Mouse (Mus musculus): ENCODE measurements around the gene Rapgef1. TPM values are rescaled to one million over a fixed set of nuclear protein-coding genes. Genes with fewer than 3 reads are reported as not detected.

Gene Rapgef1
- polyA plus RNA-seq, 1 experiment from 2014 or later, result 26.3 TPM

DNA sequence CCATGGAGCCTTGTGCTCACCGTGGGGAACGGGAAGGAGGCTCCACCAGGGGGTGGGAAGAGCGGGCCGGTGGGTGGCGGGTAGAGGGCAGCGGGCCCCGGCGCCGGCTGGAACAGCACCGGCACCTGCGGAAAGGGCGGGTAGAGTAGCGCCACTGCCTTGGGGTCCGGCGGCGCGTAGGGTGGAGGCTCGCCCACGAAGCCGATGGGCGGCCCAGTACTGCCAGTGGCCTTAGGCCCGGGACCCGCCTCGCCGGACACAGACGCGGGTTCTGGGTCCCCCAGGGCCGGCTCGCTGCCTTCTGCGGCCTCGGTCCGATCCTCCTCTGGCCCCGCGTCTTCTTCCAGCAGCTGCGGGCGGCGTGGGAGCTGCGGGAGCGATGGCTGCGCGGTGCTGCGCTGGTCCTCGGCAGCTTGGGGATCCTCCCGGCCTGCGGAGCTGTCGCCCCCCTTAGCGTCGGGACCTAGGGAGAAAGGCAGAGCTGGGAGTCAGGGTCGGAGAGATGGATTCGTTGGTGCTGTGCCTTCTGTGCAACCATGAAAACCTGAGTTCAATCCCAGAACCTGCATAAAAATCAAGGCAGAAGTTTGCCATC is 127.8 kb downstream of the Rapgef1 start:
- 2% methylated on average over 50 of the region's 50 CpGs for WGBS
- no peak for ATAC-seq (ENCODE audit: low FRiP score, low read depth)
- H3K36me3 ChIP-seq, result no peaks in the 10 kb centered on the region
- H3K4me2 ChIP-seq (replicated peaks), result peak overlapping the region; percentile 79
- H3K9ac ChIP-seq, result peak overlapping the region; percentile 51
- H3K9me3 ChIP-seq, result no peaks in the 10 kb centered on the region
- peak overlapping the region; percentile 36 for H3K4me3 ChIP-seq
- no peak overlapping the region for H3K27ac ChIP-seq
- H3K4me1 ChIP-seq, result peaks cover 21% of the 10 kb centered on the region
- H3K27me3 ChIP-seq (replicated peaks), result peaks cover 62% of the 10 kb centered on the region

DNA sequence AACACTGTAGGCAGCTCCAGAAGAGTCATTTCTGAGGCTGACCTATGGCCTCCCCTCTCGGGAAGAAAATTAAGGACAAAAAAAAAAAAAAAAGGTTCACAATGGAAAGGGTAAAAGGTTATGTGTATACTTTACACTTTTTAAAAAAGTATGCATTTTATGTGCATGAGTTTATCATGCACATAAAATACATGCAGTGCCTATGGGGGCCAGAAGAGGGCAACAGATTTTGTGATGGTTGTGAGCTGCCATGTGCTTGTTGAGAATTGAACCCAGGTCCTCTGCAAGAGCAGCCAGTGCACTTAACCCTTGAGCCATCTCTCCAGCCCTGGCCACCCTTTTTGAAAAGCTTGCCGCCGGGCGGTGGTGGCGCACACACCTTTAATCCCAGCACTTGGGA is 128.3 kb downstream of the Rapgef1 start:
- Histone ChIP-seq H3K27me3 (replicated peaks) (peaks cover 67% of the 10 kb centered on the region), H3K27ac (no peak overlapping the region), H3K4me3 (no peak overlapping the region), H3K9ac (no peak overlapping the region), H3K4me1 (peaks cover 21% of the 10 kb centered on the region), H3K36me3 (no peaks in the 10 kb centered on the region), H3K9me3 (no peaks in the 10 kb centered on the region), H3K4me2 (replicated peaks) (no peak overlapping the region)
- ATAC-seq (ENCODE audit: low FRiP score, low read depth), result no peak
- 64% methylated on average over 5 of the region's 5 CpGs for WGBS

- 85% methylated on average over 4 of the region's 4 CpGs for WGBS
- Histone ChIP-seq H3K36me3 (no peaks in the 10 kb centered on the region), H3K4me1 (peaks cover 21% of the 10 kb centered on the region), H3K4me2 (replicated peaks) (no peak overlapping the region), H3K27ac (no peak overlapping the region), H3K9ac (no peak overlapping the region), H3K27me3 (replicated peaks) (peaks cover 72% of the 10 kb centered on the region), H3K9me3 (no peaks in the 10 kb centered on the region), H3K4me3 (no peak overlapping the region)
- ATAC-seq (ENCODE audit: low FRiP score, low read depth), result no peak
Observed at GRCm38 (mm10) chr2:29748499-29748898, 129.0 kb downstream of the Rapgef1 start.

DNA sequence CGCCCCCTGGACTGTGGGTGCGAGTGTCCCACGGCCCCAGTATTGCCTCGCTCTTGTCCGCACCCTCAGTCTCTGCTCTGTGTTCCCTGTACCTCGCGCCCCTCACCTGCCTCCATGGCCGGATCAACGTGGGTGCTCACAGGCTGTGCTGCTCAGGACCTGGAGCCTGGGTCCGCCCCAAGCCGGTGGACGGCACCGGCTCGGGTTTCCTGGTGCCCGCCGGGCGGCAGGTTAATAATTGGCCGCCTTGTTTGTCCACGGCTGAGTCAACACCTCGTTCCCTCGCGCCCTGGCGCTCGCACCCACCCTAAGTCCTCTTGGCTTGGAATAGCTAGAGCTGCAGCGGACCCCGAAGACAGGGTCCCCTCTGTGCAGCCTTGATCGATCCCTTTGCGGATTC is 132.0 kb downstream of the Rapgef1 start, which contains the start of gene Gm13420:
Gm13420 (minus strand) TSS at position 189 of the 400 bp plus-strand sequence.
- H3K27me3 ChIP-seq (replicated peaks), result peaks cover 57% of the 10 kb centered on the region
- no peak within 1 kb of the TSS for H3K4me3 ChIP-seq

GRCm38 (mm10) chr2:29752397-29752796 is 132.9 kb downstream of the Rapgef1 start:
- 88% methylated on average over 5 of the region's 5 CpGs for WGBS

More for the DNA sequence above, 132.0 kb downstream of the Rapgef1 start, which contains the start of gene Gm13420:
- no peak within 1 kb of the TSS for H3K27ac ChIP-seq
- peak within 1 kb of the TSS; percentile 43 for H3K4me2 ChIP-seq (replicated peaks)
- peaks cover 21% of the 10 kb centered on the region for H3K4me1 ChIP-seq
- H3K9me3 ChIP-seq, result no peaks in the 10 kb centered on the region
- 4% methylated on average over 28 of the region's 28 CpGs for WGBS
- no peak for ATAC-seq (ENCODE audit: low FRiP score, low read depth)
- H3K9ac ChIP-seq, result 0 out of 2 replicates have a peak within 1 kb of the TSS, but pooled peaks have one; percentile 29
- H3K36me3 ChIP-seq, result no peaks in the 10 kb centered on the region

DNA sequence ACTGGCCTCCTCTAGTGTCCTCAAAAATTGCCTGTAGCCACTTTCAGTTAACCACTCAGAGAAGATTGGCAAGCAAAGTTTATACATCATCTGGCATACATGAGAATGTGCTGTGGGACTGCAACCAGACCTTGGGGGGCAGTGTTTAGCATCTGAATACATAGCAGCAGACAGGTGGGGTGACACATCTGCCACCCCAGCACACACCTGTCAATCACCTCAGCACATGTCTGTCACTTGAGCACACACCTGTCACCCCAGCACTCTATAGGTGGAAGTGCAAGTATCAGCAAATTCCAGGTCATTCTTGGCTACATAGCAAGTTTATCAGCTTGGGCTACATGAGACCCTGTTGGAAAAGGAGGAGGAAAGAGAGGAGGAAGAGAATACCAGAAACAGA is 136.2 kb downstream of the Rapgef1 start:
- Histone ChIP-seq H3K4me3 (no peak overlapping the region), H3K27me3 (replicated peaks) (peaks cover 26% of the 10 kb centered on the region), H3K36me3 (no peaks in the 10 kb centered on the region), H3K4me1 (peaks cover 12% of the 10 kb centered on the region; the same call in 1 of the 2 replicates), H3K27ac (no peak overlapping the region), H3K4me2 (replicated peaks) (no peak overlapping the region), H3K9ac (no peak overlapping the region), H3K9me3 (no peaks in the 10 kb centered on the region)
- ATAC-seq (ENCODE audit: low FRiP score, low read depth), result no peak

More at GRCm38 (mm10) chr2:29752397-29752796, 132.9 kb downstream of the Rapgef1 start:
- Histone ChIP-seq H3K4me3 (no peak overlapping the region), H3K27me3 (replicated peaks) (peaks cover 48% of the 10 kb centered on the region), H3K36me3 (no peaks in the 10 kb centered on the region), H3K4me1 (peaks cover 16% of the 10 kb centered on the region), H3K27ac (no peak overlapping the region), H3K9ac (no peak overlapping the region), H3K9me3 (no peaks in the 10 kb centered on the region), H3K4me2 (replicated peaks) (no peak overlapping the region)
- ATAC-seq (ENCODE audit: low FRiP score, low read depth), result no peak

- no peak overlapping the region for H3K4me3 ChIP-seq
- H3K36me3 ChIP-seq, result no peaks in the 10 kb centered on the region
- ATAC-seq (ENCODE audit: low FRiP score, low read depth), result peak; percentile 61; the same call in 1 of the 2 replicates
- no peak overlapping the region for H3K27ac ChIP-seq
- 3% methylated on average over 1 of the region's 1 CpGs for WGBS
- H3K9ac ChIP-seq, result no peak overlapping the region
- no peaks in the 10 kb centered on the region for H3K9me3 ChIP-seq
- H3K4me2 ChIP-seq (replicated peaks), result no peak overlapping the region
- no peaks in the 10 kb centered on the region for H3K27me3 ChIP-seq (replicated peaks)
- no peaks in the 10 kb centered on the region for H3K4me1 ChIP-seq
Observed at GRCm38 (mm10) chr2:29764831-29765230, 145.3 kb downstream of the Rapgef1 start.

DNA sequence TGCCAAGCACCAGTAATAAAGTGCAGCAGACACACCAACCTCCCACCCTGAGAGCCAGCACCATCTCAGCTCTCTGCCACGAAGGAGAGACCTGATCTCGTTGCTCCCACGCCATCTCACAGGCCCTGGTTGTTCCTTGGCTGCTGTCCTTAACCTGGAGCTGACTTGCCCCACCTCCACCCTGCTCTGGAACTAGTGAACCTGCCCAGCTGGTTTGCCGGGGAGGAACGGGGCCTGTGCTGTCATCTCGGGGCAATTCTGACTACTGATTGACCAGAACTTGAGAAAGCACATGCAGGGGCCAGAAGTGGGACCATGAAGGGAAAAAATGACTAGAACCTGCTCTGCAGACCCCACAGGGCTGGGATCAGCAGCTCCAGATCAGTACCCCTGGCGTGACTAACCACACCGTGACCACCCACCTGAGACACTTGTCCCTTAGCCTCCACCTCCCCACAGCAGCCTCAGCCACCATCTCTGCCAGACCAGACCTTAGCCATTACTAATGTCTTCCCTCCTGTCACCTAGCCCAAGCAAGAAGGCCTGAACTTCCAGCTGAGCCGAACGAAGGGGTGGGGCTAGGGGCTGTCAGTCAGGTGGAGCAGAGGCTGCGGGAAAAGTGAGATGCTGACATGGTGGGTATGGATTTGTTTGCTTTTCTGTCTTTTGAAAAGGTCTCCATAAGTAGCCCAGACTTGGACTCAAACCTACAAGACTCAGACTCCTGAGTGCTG is 148.6 kb downstream of the Rapgef1 start:
- Histone ChIP-seq H3K9me3 (no peaks in the 10 kb centered on the region), H3K4me1 (no peaks in the 10 kb centered on the region), H3K36me3 (peaks cover 4% of the 10 kb centered on the region), H3K27me3 (replicated peaks) (no peaks in the 10 kb centered on the region), H3K4me2 (replicated peaks) (no peak overlapping the region), H3K9ac (no peak overlapping the region), H3K4me3 (no peak overlapping the region), H3K27ac (no peak overlapping the region)
- no peak for ATAC-seq (ENCODE audit: low FRiP score, low read depth)
- WGBS, result 71% methylated on average over 11 of the region's 11 CpGs

- no peak overlapping the region for H3K4me2 ChIP-seq (replicated peaks)
- H3K27me3 ChIP-seq (replicated peaks), result no peaks in the 10 kb centered on the region
- H3K4me1 ChIP-seq, result no peaks in the 10 kb centered on the region
- peaks cover 9% of the 10 kb centered on the region for H3K36me3 ChIP-seq
- no peaks in the 10 kb centered on the region for H3K9me3 ChIP-seq
- ATAC-seq (ENCODE audit: low FRiP score, low read depth), result no peak
- H3K27ac ChIP-seq, result no peak overlapping the region
- H3K9ac ChIP-seq, result no peak overlapping the region
- H3K4me3 ChIP-seq, result no peak overlapping the region
- WGBS, result 72% methylated on average over 9 of the region's 9 CpGs
Observed at GRCm38 (mm10) chr2:29768901-29769300, 149.4 kb downstream of the Rapgef1 start.

- Histone ChIP-seq H3K27ac (no peak overlapping the region), H3K27me3 (replicated peaks) (no peaks in the 10 kb centered on the region), H3K4me2 (replicated peaks) (no peak overlapping the region), H3K9me3 (no peaks in the 10 kb centered on the region), H3K4me3 (no peak overlapping the region), H3K4me1 (no peaks in the 10 kb centered on the region), H3K9ac (no peak overlapping the region), H3K36me3 (peaks cover 12% of the 10 kb centered on the region)
- ATAC-seq (ENCODE audit: low FRiP score, low read depth), result no peak
Observed at GRCm38 (mm10) chr2:29770162-29770561, 150.6 kb downstream of the Rapgef1 start.

- H3K9ac ChIP-seq, result no peak overlapping the region
- no peak overlapping the region for H3K4me2 ChIP-seq (replicated peaks)
- no peaks in the 10 kb centered on the region for H3K9me3 ChIP-seq
- peaks cover 24% of the 10 kb centered on the region for H3K36me3 ChIP-seq
- 88% methylated on average over 8 of the region's 8 CpGs for WGBS
- no peak overlapping the region for H3K27ac ChIP-seq
- no peak for ATAC-seq (ENCODE audit: low FRiP score, low read depth)
- H3K4me3 ChIP-seq, result no peak overlapping the region
- no peaks in the 10 kb centered on the region for H3K27me3 ChIP-seq (replicated peaks)
- H3K4me1 ChIP-seq, result no peaks in the 10 kb centered on the region
Observed at GRCm38 (mm10) chr2:29771611-29772461, 152.3 kb downstream of the Rapgef1 start.

GRCm38 (mm10) chr2:29773323-29773722 is 153.8 kb downstream of the Rapgef1 start:
- no peak for ATAC-seq (ENCODE audit: low FRiP score, low read depth)
- Histone ChIP-seq H3K27ac (no peak overlapping the region), H3K4me2 (replicated peaks) (no peak overlapping the region), H3K4me1 (no peaks in the 10 kb centered on the region), H3K9ac (no peak overlapping the region), H3K9me3 (no peaks in the 10 kb centered on the region), H3K36me3 (peaks cover 39% of the 10 kb centered on the region), H3K4me3 (no peak overlapping the region), H3K27me3 (replicated peaks) (no peaks in the 10 kb centered on the region)
- 97% methylated on average over 4 of the region's 4 CpGs for WGBS

Measured in neural tube, embryonic 12.5 days (tissue).